Mouse (Mus musculus): Measurements from ENCODE around the gene Ccdc124.

GRCm38 (mm10) chr8:70873364-70873985 is at the start of gene Ccdc124:
- TF ChIP-seq FOSL1 (IDR thresholded peaks at IDR 0.05; ENCODE audit: insufficient read depth, low read length, poor library complexity, severe bottlenecking) = no peak
- no peak for TF ChIP-seq MYOG (IDR thresholded peaks at IDR 0.05; ENCODE audit: control insufficient read depth, extremely low read depth, insufficient read length)
- peak; percentile 93 for TF ChIP-seq CTCF (IDR thresholded peaks at IDR 0.05; ENCODE audit: control insufficient read depth, insufficient read depth, insufficient read length)
- TF ChIP-seq MAX (IDR thresholded peaks at IDR 0.05) = no peak
- no peak for TF ChIP-seq USF1 (IDR thresholded peaks at IDR 0.05; ENCODE audit: low read depth)
- TF ChIP-seq CEBPB (IDR thresholded peaks at IDR 0.05; ENCODE audit: low read depth) = no peak
- TF ChIP-seq MYOD1 (IDR thresholded peaks at IDR 0.05; ENCODE audit: control insufficient read depth, insufficient read length, low read depth) = no peak
